Mouse (Mus musculus): ENCODE data around the gene Kctd8.

Gene Kctd8

GRCm38 (mm10) chr5:69159897-69160509 lies 181.5 kb downstream of the Kctd8 start:
- peak; percentile 73 for DNase-seq (ENCODE audit: inconsistent ontology term)

- no peak for DNase-seq (ENCODE audit: inconsistent ontology term)
Measured at GRCm38 (mm10) chr5:69156489-69156888, 185.0 kb downstream of the Kctd8 start.

GRCm38 (mm10) chr5:69145827-69146226 lies 195.7 kb downstream of the Kctd8 start:
- DNase-seq (ENCODE audit: inconsistent ontology term) = no peak

GRCm38 (mm10) chr5:69141082-69141481 lies 200.4 kb downstream of the Kctd8 start:
- DNase-seq (ENCODE audit: inconsistent ontology term) = no peak

- DNase-seq (ENCODE audit: inconsistent ontology term) = no peak
Measured at GRCm38 (mm10) chr5:69108718-69109117, 232.8 kb downstream of the Kctd8 start.

GRCm38 (mm10) chr5:69088912-69089311 lies 252.6 kb downstream of the Kctd8 start:
- peak; percentile 79 for DNase-seq (ENCODE audit: inconsistent ontology term)

All from Muller cell, postnatal 12 days (primary cell).